Mouse (Mus musculus) stomach, postnatal 0 days (tissue): ENCODE data around the gene Meis2. TPM values are rescaled to one million over a fixed set of nuclear protein-coding genes. Genes with fewer than 3 reads are reported as not detected.
A peak's percentile ranks its signal among the peaks of the same experiment; 100 is the strongest.

Source experiments
- ATAC-seq: fragments of 200-750 bp; cut with Nextera tagmentation; 2 replicates; pipeline ENCODE4 v1.8.0; 2017; ENCODE audit not compliant: low FRiP score, low TSS enrichment
- DNase-seq: peaks from one replicate; pipeline ENCODE4 v3.0.0-alpha.2; 2016; ENCODE audit warnings: low spot score
- H3K27ac ChIP-seq: fragments of 300-500 bp; sonication (generic); replicated peaks from 2 replicates; pipeline ENCODE4 v1.5.1; 2014; ENCODE audit warnings: mild to moderate bottlenecking, control low read depth
- H3K27me3 ChIP-seq: fragments of 300-500 bp; sonication (generic); 2 replicates; pipeline ENCODE4 v1.6.1; 2014; ENCODE audit warnings: low read length; ENCODE audit not compliant: control insufficient read depth, insufficient read depth
- H3K36me3 ChIP-seq: fragments of 300-500 bp; sonication (generic); 2 replicates; pipeline ENCODE4 v1.6.1; 2014; ENCODE audit warnings: low read length, mixed read lengths; ENCODE audit not compliant: control insufficient read depth, insufficient read depth
- H3K4me1 ChIP-seq: fragments of 300-500 bp; sonication (generic); replicated peaks from 2 replicates; pipeline ENCODE4 v1.6.1; 2014; ENCODE audit warnings: antibody characterized with exemption; ENCODE audit not compliant: control insufficient read depth, insufficient read depth
- H3K4me2 ChIP-seq: fragments of 300-500 bp; sonication (generic); replicated peaks from 2 replicates; pipeline ENCODE4 v1.6.1; 2014; ENCODE audit warnings: low read depth, mild to moderate bottlenecking, control low read depth, moderate library complexity
- H3K4me3 ChIP-seq: fragments of 300-500 bp; sonication (generic); 2 replicates; pipeline ENCODE4 v1.5.1; 2014; ENCODE audit warnings: low read depth, low read length, control low read depth
- H3K9ac ChIP-seq: fragments of 300-500 bp; sonication (generic); 2 replicates; pipeline ENCODE4 v1.6.1; 2014; ENCODE audit warnings: mild to moderate bottlenecking, low read length, control low read depth, mixed read lengths
- H3K9me3 ChIP-seq: fragments of 300-500 bp; sonication (generic); 2 replicates; pipeline ENCODE4 v1.6.1; 2016; ENCODE audit warnings: low read length; ENCODE audit not compliant: control insufficient read depth
- CTCF ChIP-seq: IDR thresholded peaks from 2 replicates; pipeline ENCODE4 v1.5.1; 2016; ENCODE audit warnings: antibody characterized with exemption, low read depth, mild to moderate bottlenecking, moderate library complexity
- EP300 ChIP-seq: optimal IDR thresholded peaks from 2 replicates; pipeline ENCODE3; 2016; ENCODE audit warnings: antibody characterized with exemption
- WGBS: fragments of 180-500 bp; shearing (Covaris S2); extraction: QIAGEN DNeasy Blood & Tissue Kit; methylation state at CpG from one replicate; pipeline ENCODE4 v1.1.7; 2014; 5-methylcytosine and 5-hydroxymethylcytosine counted together
- polyA plus RNA-seq: library from polyadenylated mRNA; unstranded; fragments of >200 nt; fragmentation: Nextera tagmentation; extraction: Ambion mirVana; gene quantifications from 2 replicates; pipeline ENCODE4 v1.2.1, GENCODE M21; 2015

Gene Meis2
- polyA plus RNA-seq, 1 experiment from 2014 or later, result 17.7 TPM

GRCm38 (mm10) chr2:115980490-115980889, 85.1 kb downstream of the Meis2 start:
- no peak overlapping the region for H3K9ac ChIP-seq
- no peak for ATAC-seq
- no peak overlapping the region for H3K4me2 ChIP-seq
- no peak overlapping the region for H3K27ac ChIP-seq
- H3K9me3 ChIP-seq, result no peaks in the 10 kb centered on the region
- no peaks in the 10 kb centered on the region for H3K27me3 ChIP-seq
- H3K4me1 ChIP-seq, result no peaks in the 10 kb centered on the region
- H3K4me3 ChIP-seq, result no peak overlapping the region
- H3K36me3 ChIP-seq, result no peaks in the 10 kb centered on the region
- TF ChIP-seq CTCF, result no peak
- TF ChIP-seq EP300, result no peak
- DNase-seq, result no peak

- Histone ChIP-seq H3K9ac (no peak overlapping the region), H3K4me1 (no peaks in the 10 kb centered on the region), H3K27ac (0 out of 2 replicates have a peak overlapping the region, but pooled peaks have one; percentile 18), H3K27me3 (no peaks in the 10 kb centered on the region), H3K4me2 (no peak overlapping the region), H3K36me3 (no peaks in the 10 kb centered on the region), H3K4me3 (no peak overlapping the region), H3K9me3 (no peaks in the 10 kb centered on the region)
- TF ChIP-seq EP300 (peak; percentile 36), CTCF (0 out of 2 replicates have a peak, but pooled peaks have one; percentile 4)
- ATAC-seq (peak; percentile 56; the same call in 1 of the 2 replicates), DNase-seq (no peak)
- WGBS, result 56% methylated on average over 14 of the region's 14 CpGs
These were observed 85.8 kb downstream of the Meis2 start for GRCm38 (mm10) chr2:115979683-115980476.

- DNase-seq (no peak), ATAC-seq (no peak)
- no peaks in the 10 kb centered on the region for H3K36me3 ChIP-seq
- TF ChIP-seq CTCF, result no peak
- no peak for TF ChIP-seq EP300
- no peak overlapping the region for H3K9ac ChIP-seq
- no peaks in the 10 kb centered on the region for H3K9me3 ChIP-seq
- no peak overlapping the region for H3K27ac ChIP-seq
- no peak overlapping the region for H3K4me2 ChIP-seq
- H3K4me1 ChIP-seq, result no peaks in the 10 kb centered on the region
- H3K4me3 ChIP-seq, result no peak overlapping the region
- 60% methylated on average over 5 of the region's 5 CpGs for WGBS
- H3K27me3 ChIP-seq, result no peaks in the 10 kb centered on the region
These were observed 87.0 kb downstream of the Meis2 start for GRCm38 (mm10) chr2:115978666-115979065.

DNA sequence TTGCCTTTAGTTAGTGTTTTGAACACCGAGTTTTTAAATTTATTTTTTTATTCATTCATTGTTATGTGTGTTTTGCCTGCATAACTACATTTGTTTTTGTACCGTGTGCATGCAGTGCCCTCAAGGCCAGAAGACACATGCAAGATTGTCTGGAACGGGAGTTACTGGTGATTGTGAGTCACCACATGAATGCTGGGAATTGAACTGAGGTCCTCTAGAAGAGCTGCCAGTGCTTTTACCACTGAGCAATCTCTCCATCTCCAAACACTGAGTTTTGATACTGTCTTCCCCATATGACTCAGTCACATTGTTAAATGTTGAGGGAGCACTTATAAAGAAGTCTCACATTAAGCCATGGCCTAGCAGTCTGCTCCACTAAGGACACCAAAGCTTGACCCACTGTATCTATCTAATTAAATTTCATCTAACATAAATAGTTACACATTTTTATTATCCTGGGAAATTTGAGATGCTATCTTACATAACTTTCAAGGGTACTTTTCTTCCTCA, 94.3 kb downstream of the Meis2 start:
- Histone ChIP-seq H3K4me3 (no peak overlapping the region), H3K36me3 (no peaks in the 10 kb centered on the region), H3K9me3 (no peaks in the 10 kb centered on the region), H3K27me3 (no peaks in the 10 kb centered on the region), H3K9ac (no peak overlapping the region), H3K27ac (no peak overlapping the region), H3K4me1 (0 out of 2 replicates have a peak, but pooled peaks cover 2% of the 10 kb centered on the region), H3K4me2 (no peak overlapping the region)
- DNase-seq, result no peak
- 76% methylated on average over 3 of the region's 3 CpGs for WGBS
- TF ChIP-seq EP300 (no peak), CTCF (no peak)
- no peak for ATAC-seq

GRCm38 (mm10) chr2:115970091-115970820, 95.4 kb downstream of the Meis2 start:
- no peak for DNase-seq
- no peak overlapping the region for H3K4me3 ChIP-seq
- H3K27ac ChIP-seq, result 0 out of 2 replicates have a peak overlapping the region, but pooled peaks have one; percentile 14
- 54% methylated on average over 9 of the region's 9 CpGs for WGBS
- H3K9me3 ChIP-seq, result no peaks in the 10 kb centered on the region
- 0 out of 2 replicates have a peak, but pooled peaks cover 2% of the 10 kb centered on the region for H3K4me1 ChIP-seq
- ATAC-seq, result no peak
- no peak for TF ChIP-seq CTCF
- TF ChIP-seq EP300, result no peak
- no peaks in the 10 kb centered on the region for H3K27me3 ChIP-seq
- H3K36me3 ChIP-seq, result no peaks in the 10 kb centered on the region
- no peak overlapping the region for H3K9ac ChIP-seq
- no peak overlapping the region for H3K4me2 ChIP-seq
